Mouse (Mus musculus) bone marrow macrophage, adult 2 months (primary cell): ENCODE data around the gene Mslnl.

Experiments
- CTCF ChIP-seq: IDR thresholded peaks from 2 replicates; pipeline ENCODE4 v1.5.1; 2012; ENCODE audit warnings: low read depth, mild to moderate bottlenecking, low read length, moderate library complexity
- POLR2A ChIP-seq: IDR thresholded peaks from 2 replicates; pipeline ENCODE4 v1.6.1; 2012; ENCODE audit warnings: mild to moderate bottlenecking, low read depth, low read length, borderline replicate concordance

DNA sequence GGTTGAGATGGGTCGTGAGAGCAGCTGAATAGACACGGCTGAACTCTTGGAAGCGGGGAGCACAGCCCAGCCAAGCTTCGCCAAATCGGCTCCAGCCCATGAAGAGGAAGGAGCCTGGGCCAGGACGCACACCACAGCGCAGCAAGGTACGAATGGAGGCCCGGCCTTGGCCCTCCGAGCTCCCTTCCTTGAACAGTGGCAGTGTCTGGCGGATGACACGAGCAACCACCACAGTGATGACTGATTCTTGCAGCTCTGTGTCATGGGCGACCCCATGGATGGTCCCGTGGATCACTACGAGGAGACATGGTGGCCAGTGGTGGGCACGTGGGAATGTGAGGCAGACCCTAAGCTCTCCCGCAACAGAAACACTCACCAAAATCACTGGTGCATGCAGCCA lies 59.2 kb downstream of the Mslnl start:
- no peak for TF ChIP-seq CTCF
- no peak for TF ChIP-seq POLR2A
